Mouse (Mus musculus) liver, embryonic 14.5 days (tissue): ENCODE measurements around the gene Cyp2u1.

Experiments
- CTCF ChIP-seq: IDR thresholded peaks from 2 replicates; pipeline ENCODE4 v1.5.1; 2016; ENCODE audit warnings: antibody characterized with exemption, low read depth, control low read depth
- EP300 ChIP-seq: IDR thresholded peaks from 2 replicates; pipeline ENCODE4 v1.6.1; 2016; ENCODE audit warnings: antibody characterized with exemption, low read depth

- no peak for TF ChIP-seq CTCF
- TF ChIP-seq EP300, result no peak
Measured at GRCm38 (mm10) chr3:131259392-131259965, 43.5 kb downstream of the Cyp2u1 start.
